Mouse (Mus musculus) gastrocnemius, adult 18-20 months (tissue): ENCODE data around the gene 5031439G07Rik. TPM values are rescaled to one million over a fixed set of nuclear protein-coding genes. Genes with fewer than 3 reads are reported as not detected.
A peak's percentile ranks its signal among the peaks of the same experiment; 100 is the strongest.

Experiments used
- DNase-seq: peaks from one replicate; pipeline ENCODE4 v3.0.0; 2021; ENCODE audit warnings: low spot score
- total RNA-seq, 2 experiments: library from RNA; stranded (reverse); gene quantifications; 2 replicates each; pipeline ENCODE4 v1.2.3; 2021

Gene 5031439G07Rik
- total RNA-seq, 2 experiments from 2014 or later, result 79.2 to 99.4 TPM

GRCm38 (mm10) chr15:84995967-84996366, 7.6 kb upstream of the 5031439G07Rik start:
- DNase-seq, result peak; percentile 77

GRCm38 (mm10) chr15:84995041-84995440, 6.7 kb upstream of the 5031439G07Rik start:
- DNase-seq, result no peak

GRCm38 (mm10) chr15:84994498-84994897, 6.1 kb upstream of the 5031439G07Rik start:
- no peak for DNase-seq

GRCm38 (mm10) chr15:84989771-84990170, 1.4 kb upstream of the 5031439G07Rik start:
- no peak for DNase-seq

- no peak for DNase-seq
Measured at GRCm38 (mm10) chr15:84989098-84989497, 747 bp upstream of the 5031439G07Rik start.

- peak; percentile 44 for DNase-seq
Measured at GRCm38 (mm10) chr15:84987020-84987815, 1.1 kb downstream of the 5031439G07Rik start.

GRCm38 (mm10) chr15:84986171-84987019, 2.0 kb downstream of the 5031439G07Rik start:
- no peak for DNase-seq

GRCm38 (mm10) chr15:84985516-84986160, 2.7 kb downstream of the 5031439G07Rik start:
- no peak for DNase-seq

- no peak for DNase-seq
Measured at GRCm38 (mm10) chr15:84983721-84984120, 4.6 kb downstream of the 5031439G07Rik start.

GRCm38 (mm10) chr15:84982888-84983287, 5.5 kb downstream of the 5031439G07Rik start:
- no peak for DNase-seq

GRCm38 (mm10) chr15:84981609-84982313, 6.6 kb downstream of the 5031439G07Rik start:
- peak; percentile 65 for DNase-seq

- DNase-seq, result peak; percentile 51
Measured at GRCm38 (mm10) chr15:84975729-84976128, 12.6 kb downstream of the 5031439G07Rik start.

GRCm38 (mm10) chr15:84973544-84973871, 14.8 kb downstream of the 5031439G07Rik start:
- no peak for DNase-seq

GRCm38 (mm10) chr15:84972860-84973543, 15.3 kb downstream of the 5031439G07Rik start:
- no peak for DNase-seq

- DNase-seq, result no peak
Measured at GRCm38 (mm10) chr15:84968534-84968933, 19.8 kb downstream of the 5031439G07Rik start.

GRCm38 (mm10) chr15:84965575-84966360, 22.6 kb downstream of the 5031439G07Rik start:
- DNase-seq, result peak; percentile 39

- no peak for DNase-seq
Measured at GRCm38 (mm10) chr15:84964771-84965170, 23.6 kb downstream of the 5031439G07Rik start.

GRCm38 (mm10) chr15:84962518-84962917, 25.8 kb downstream of the 5031439G07Rik start:
- DNase-seq, result no peak

- no peak for DNase-seq
Measured at GRCm38 (mm10) chr15:84960692-84961091, 27.7 kb downstream of the 5031439G07Rik start.

- DNase-seq, result no peak
Measured at GRCm38 (mm10) chr15:84959891-84960290, 28.5 kb downstream of the 5031439G07Rik start.
